Mouse (Mus musculus) embryonic facial prominence, embryonic 12.5 days (tissue): ENCODE measurements at regions not wholly inside any gene's neighbourhood (a gene's known extent, or its start where the extent isn't known, plus 50 kb on each side); places are given as distances from the start of the nearest gene placed in this dataset.

ENCODE experiments used
- ATAC-seq: fragments of 200-750 bp; cut with Nextera tagmentation; 2 replicates; pipeline ENCODE4 v1.8.0; 2017; ENCODE audit not compliant: insufficient number of reproducible peaks, insufficient read depth, low FRiP score, low TSS enrichment
- H3K27ac ChIP-seq: fragments of 300-500 bp; sonication (generic); 2 replicates; pipeline ENCODE4 v1.5.1; 2016; ENCODE audit warnings: mild to moderate bottlenecking
- H3K27me3 ChIP-seq: fragments of 300-500 bp; sonication (generic); 2 replicates; pipeline ENCODE4 v1.6.1; 2016; ENCODE audit warnings: mild to moderate bottlenecking, moderate library complexity
- H3K36me3 ChIP-seq: fragments of 300-500 bp; sonication (generic); 2 replicates; pipeline ENCODE4 v1.6.1; 2016; ENCODE audit warnings: mild to moderate bottlenecking
- H3K4me1 ChIP-seq: fragments of 300-500 bp; sonication (generic); 2 replicates; pipeline ENCODE4 v1.6.1; 2016
- H3K4me2 ChIP-seq: fragments of 300-500 bp; sonication (generic); replicated peaks from 2 replicates; pipeline ENCODE4 v1.6.1; 2016; ENCODE audit warnings: mild to moderate bottlenecking, moderate library complexity
- H3K4me3 ChIP-seq: fragments of 300-500 bp; sonication (generic); 2 replicates; pipeline ENCODE4 v1.5.1; 2016; ENCODE audit warnings: mild to moderate bottlenecking
- H3K9ac ChIP-seq: fragments of 300-500 bp; sonication (generic); 2 replicates; pipeline ENCODE4 v1.6.1; 2016; ENCODE audit warnings: mild to moderate bottlenecking, moderate library complexity
- H3K9me3 ChIP-seq: fragments of 300-500 bp; sonication (generic); 2 replicates; pipeline ENCODE4 v1.6.1; 2016; ENCODE audit warnings: mild to moderate bottlenecking, moderate library complexity
- WGBS: fragments of 180-500 bp; shearing (Covaris S2); methylation state at CpG from one replicate; pipeline ENCODE4 v1.1.7; 2016; 5-methylcytosine and 5-hydroxymethylcytosine counted together

- ATAC-seq: no peak
Observed at GRCm38 (mm10) chr19:26532509-26532908, 72.3 kb upstream of the Smarca2 start.

GRCm38 (mm10) chr19:26545671-26546070 lies 59.2 kb upstream of the Smarca2 start:
- Histone ChIP-seq H3K4me2 (no peak overlapping the region), H3K4me1 (peaks cover 37% of the 10 kb centered on the region), H3K27ac (no peak overlapping the region), H3K27me3 (no peaks in the 10 kb centered on the region), H3K36me3 (no peaks in the 10 kb centered on the region), H3K9me3 (no peaks in the 10 kb centered on the region), H3K4me3 (no peak overlapping the region), H3K9ac (no peak overlapping the region)
- peak; percentile 50; the same call in 1 of the 2 replicates for ATAC-seq
- WGBS: 24% methylated on average over 3 of the region's 3 CpGs

More at GRCm38 (mm10) chr19:26532509-26532908, 72.3 kb upstream of the Smarca2 start:
- Histone ChIP-seq H3K36me3 (no peaks in the 10 kb centered on the region), H3K27ac (no peak overlapping the region), H3K9ac (no peak overlapping the region), H3K4me3 (no peak overlapping the region), H3K4me2 (no peak overlapping the region), H3K27me3 (no peaks in the 10 kb centered on the region), H3K9me3 (no peaks in the 10 kb centered on the region), H3K4me1 (no peaks in the 10 kb centered on the region)
- 67% methylated on average over 6 of the region's 6 CpGs for WGBS

- no peak for ATAC-seq
- H3K27me3 ChIP-seq: no peaks in the 10 kb centered on the region
- H3K4me2 ChIP-seq: no peak overlapping the region
- 58% methylated on average over 6 of the region's 6 CpGs for WGBS
- H3K9ac ChIP-seq: no peak overlapping the region
- peaks cover 37% of the 10 kb centered on the region for H3K4me1 ChIP-seq
- no peak overlapping the region for H3K4me3 ChIP-seq
- H3K27ac ChIP-seq: 0 out of 2 replicates have a peak overlapping the region, but pooled peaks have one; percentile 30
- no peaks in the 10 kb centered on the region for H3K9me3 ChIP-seq
- no peaks in the 10 kb centered on the region for H3K36me3 ChIP-seq
Observed at GRCm38 (mm10) chr19:26547522-26547921, 57.3 kb upstream of the Smarca2 start.

- H3K4me3 ChIP-seq: no peak overlapping the region
- H3K27me3 ChIP-seq: no peaks in the 10 kb centered on the region
- H3K4me1 ChIP-seq: peaks cover 37% of the 10 kb centered on the region
- no peak overlapping the region for H3K9ac ChIP-seq
- H3K9me3 ChIP-seq: no peaks in the 10 kb centered on the region
- H3K4me2 ChIP-seq: no peak overlapping the region
- 54% methylated on average over 14 of the region's 14 CpGs for WGBS
- ATAC-seq: peak; percentile 69; the same call in 1 of the 2 replicates
- no peaks in the 10 kb centered on the region for H3K36me3 ChIP-seq
- H3K27ac ChIP-seq: 0 out of 2 replicates have a peak overlapping the region, but pooled peaks have one; percentile 26
Observed at GRCm38 (mm10) chr19:26548562-26549270, 56.1 kb upstream of the Smarca2 start.

GRCm38 (mm10) chr19:26550299-26550698 lies 54.6 kb upstream of the Smarca2 start:
- Histone ChIP-seq H3K4me1 (peaks cover 32% of the 10 kb centered on the region), H3K36me3 (no peaks in the 10 kb centered on the region), H3K4me3 (no peak overlapping the region), H3K27ac (no peak overlapping the region), H3K9ac (no peak overlapping the region), H3K9me3 (no peaks in the 10 kb centered on the region), H3K27me3 (no peaks in the 10 kb centered on the region), H3K4me2 (no peak overlapping the region)
- ATAC-seq: no peak
- WGBS: 26% methylated on average over 5 of the region's 5 CpGs
